Mouse (Mus musculus): ENCODE measurements around the gene Zfp708. TPM values are rescaled to one million over a fixed set of nuclear protein-coding genes. Genes with fewer than 3 reads are reported as not detected.

Gene Zfp708
- total RNA-seq, 2 experiments from 2014 or later = 2.1 to 4.2 TPM

Other genes with a start within 250 kb of the Zfp708 start
- 1.3 TPM in 1 of 2 replicates, not detected in the other for gene Gm10767, start 193.1 kb downstream of the Zfp708 start, total RNA-seq (2015; ENCODE audit: low replicate concordance)
- 0.64 TPM in 1 of 2 replicates, not detected in the other for gene Gm10767, start 193.1 kb downstream of the Zfp708 start, total RNA-seq (2017; ENCODE audit: low replicate concordance)
- gene Zfp712, start 36.8 kb downstream of the Zfp708 start, total RNA-seq (2015; ENCODE audit: low replicate concordance) = 1.1 and 3.4 TPM in 2 replicates
- 0.98 and 1.3 TPM in 2 replicates for gene Zfp712, start 36.8 kb downstream of the Zfp708 start, total RNA-seq (2017; ENCODE audit: low replicate concordance)
- not detected in 2 replicates for gene Gm28557, start 10.6 kb upstream of the Zfp708 start, total RNA-seq (2015; ENCODE audit: low replicate concordance)
- 0.83 TPM in 1 of 2 replicates, not detected in the other for gene Gm28557, start 10.6 kb upstream of the Zfp708 start, total RNA-seq (2017; ENCODE audit: low replicate concordance)
- gene Rslcan18, start 18.3 kb upstream of the Zfp708 start, total RNA-seq (2015; ENCODE audit: low replicate concordance) = not detected in 2 replicates
- gene Rslcan18, start 18.3 kb upstream of the Zfp708 start, total RNA-seq (2017; ENCODE audit: low replicate concordance) = 0.08 and 1.3 TPM in 2 replicates
- gene Zfp759, start 23.7 kb upstream of the Zfp708 start, total RNA-seq (2015; ENCODE audit: low replicate concordance) = 1.1 TPM in 1 of 2 replicates, not detected in the other
- 0.51 and 2.9 TPM in 2 replicates for gene Zfp759, start 23.7 kb upstream of the Zfp708 start, total RNA-seq (2017; ENCODE audit: low replicate concordance)
- 3.2 and 5.0 TPM in 2 replicates for gene Rsl1, start 75.2 kb upstream of the Zfp708 start, total RNA-seq (2015; ENCODE audit: low replicate concordance)
- 2.2 TPM in 1 of 2 replicates, not detected in the other for gene Rsl1, start 75.2 kb upstream of the Zfp708 start, total RNA-seq (2017; ENCODE audit: low replicate concordance)
- 4.6 TPM in 1 of 2 replicates, not detected in the other for gene Zfp455, start 96.5 kb upstream of the Zfp708 start, total RNA-seq (2015; ENCODE audit: low replicate concordance)
- 0.90 and 1.3 TPM in 2 replicates for gene Zfp455, start 96.5 kb upstream of the Zfp708 start, total RNA-seq (2017; ENCODE audit: low replicate concordance)
- gene Zfp458, start 180.5 kb upstream of the Zfp708 start, total RNA-seq (2015; ENCODE audit: low replicate concordance) = 0.36 and 0.42 TPM in 2 replicates
- gene Zfp458, start 180.5 kb upstream of the Zfp708 start, total RNA-seq (2017; ENCODE audit: low replicate concordance) = 0.38 and 0.77 TPM in 2 replicates
- gene Zfp457, start 208.5 kb upstream of the Zfp708 start, total RNA-seq (2015; ENCODE audit: low replicate concordance) = not detected in 2 replicates
- gene Zfp457, start 208.5 kb upstream of the Zfp708 start, total RNA-seq (2017; ENCODE audit: low replicate concordance) = 1.4 TPM in 1 of 2 replicates, not detected in the other
- gene Zfp595, start 234.6 kb upstream of the Zfp708 start, total RNA-seq (2015; ENCODE audit: low replicate concordance) = 3.4 and 6.5 TPM in 2 replicates
- 4.2 and 4.6 TPM in 2 replicates for gene Zfp595, start 234.6 kb upstream of the Zfp708 start, total RNA-seq (2017; ENCODE audit: low replicate concordance)

Data from erythroid progenitor cell, adult 5-6 weeks (primary cell).